Mouse (Mus musculus) embryonic fibroblast, embryonic 13.5 days (primary cell): ENCODE measurements at regions not wholly inside any gene's neighbourhood (a gene's known extent, or its start where the extent isn't known, plus 50 kb on each side); places are given as distances from the start of the nearest gene placed in this dataset.

ENCODE experiments used
- CTCF ChIP-seq: IDR thresholded peaks from 2 replicates; pipeline ENCODE4 v1.5.1; 2011; ENCODE audit warnings: mild to moderate bottlenecking, control low read depth, low read length, moderate library complexity, borderline replicate concordance; ENCODE audit not compliant: insufficient read depth
- POLR2A ChIP-seq: IDR thresholded peaks from 2 replicates; pipeline ENCODE4 v1.6.1; 2011; ENCODE audit warnings: low read depth, mild to moderate bottlenecking, control low read depth, low read length, moderate library complexity

DNA sequence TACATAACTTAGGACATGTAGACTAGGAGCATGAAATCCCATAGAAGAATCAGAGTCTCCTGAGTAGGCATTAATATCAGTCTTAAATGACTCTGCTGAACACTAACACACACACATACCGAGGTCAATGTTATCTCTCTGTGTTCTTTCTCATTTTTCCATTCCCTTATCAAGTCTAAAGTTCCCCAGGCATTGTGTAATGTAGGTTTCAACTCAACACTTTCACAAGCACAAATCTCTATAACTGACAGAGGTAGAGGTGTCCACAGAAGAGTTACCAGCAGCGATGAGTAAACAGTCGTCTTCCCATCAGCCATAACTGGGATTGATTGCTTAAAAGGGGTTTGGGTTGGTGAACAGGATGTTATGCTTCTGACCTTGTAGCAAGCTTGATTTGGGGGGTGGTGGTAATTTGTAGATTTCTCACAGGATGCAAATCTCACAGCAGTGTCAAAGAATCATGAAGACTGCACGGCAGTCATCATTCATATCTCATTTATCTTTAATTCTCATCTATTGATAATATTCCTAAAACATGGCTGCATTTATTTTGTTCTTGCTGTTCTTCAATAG lies 187.4 kb upstream of the Rasa1 start:
- TF ChIP-seq CTCF, result no peak
- no peak for TF ChIP-seq POLR2A
